Mouse (Mus musculus): ENCODE data around the gene Gstp2.

- TF ChIP-seq CTCF (IDR thresholded peaks at IDR 0.05; ENCODE audit: low read depth, low read length) (no peak), EP300 (IDR thresholded peaks at IDR 0.05; ENCODE audit: insufficient read depth, low read depth, low read length) (no peak)
These were observed 49.1 kb downstream of the Gstp2 start for GRCm38 (mm10) chr19:3996747-3997146.
